Mouse (Mus musculus): ENCODE results near the gene Rbfox3. TPM values are rescaled to one million over a fixed set of nuclear protein-coding genes. Genes with fewer than 3 reads are reported as not detected.

The Rbfox3 gene
- polyA plus RNA-seq, 1 experiment from 2014 or later = 0.13 TPM

GRCm38 (mm10) chr11:118851391-118851790, 60.0 kb downstream of the Rbfox3 start:
- Histone ChIP-seq H3K9me3 (ENCODE audit: low read depth, low read length) (no peaks in the 10 kb centered on the region), H3K4me1 (ENCODE audit: insufficient read depth) (no peaks in the 10 kb centered on the region), H3K4me3 (ENCODE audit: low read depth, low read length) (no peak overlapping the region), H3K27me3 (ENCODE audit: insufficient read depth, low read length) (no peaks in the 10 kb centered on the region), H3K9ac (no peak overlapping the region), H3K36me3 (ENCODE audit: insufficient read depth) (no peaks in the 10 kb centered on the region), H3K4me2 (no peak overlapping the region), H3K27ac (ENCODE audit: low read depth) (no peak overlapping the region)
- WGBS = 62% methylated on average over 6 of the region's 6 CpGs
- DNase-seq = no peak
- no peak for TF ChIP-seq CTCF (IDR thresholded peaks at IDR 0.05; ENCODE audit: low read depth)
- no peak for ATAC-seq (ENCODE audit: insufficient read depth)

- DNase-seq (no peak), ATAC-seq (ENCODE audit: insufficient read depth) (no peak)
- Histone ChIP-seq H3K9me3 (ENCODE audit: low read depth, low read length) (no peaks in the 10 kb centered on the region), H3K4me1 (ENCODE audit: insufficient read depth) (no peaks in the 10 kb centered on the region), H3K36me3 (ENCODE audit: insufficient read depth) (no peaks in the 10 kb centered on the region), H3K9ac (no peak overlapping the region), H3K27me3 (ENCODE audit: insufficient read depth, low read length) (no peaks in the 10 kb centered on the region), H3K4me3 (ENCODE audit: low read depth, low read length) (no peak overlapping the region), H3K27ac (ENCODE audit: low read depth) (no peak overlapping the region), H3K4me2 (no peak overlapping the region)
- 57% methylated on average over 7 of the region's 7 CpGs for WGBS
- no peak for TF ChIP-seq CTCF (IDR thresholded peaks at IDR 0.05; ENCODE audit: low read depth)
Observed at GRCm38 (mm10) chr11:118847986-118848385, 63.4 kb downstream of the Rbfox3 start.

- no peak overlapping the region for H3K27ac ChIP-seq (ENCODE audit: low read depth)
- no peaks in the 10 kb centered on the region for H3K4me1 ChIP-seq (ENCODE audit: insufficient read depth)
- H3K4me3 ChIP-seq (ENCODE audit: low read depth, low read length) = no peak overlapping the region
- no peak overlapping the region for H3K9ac ChIP-seq
- H3K9me3 ChIP-seq (ENCODE audit: low read depth, low read length) = no peaks in the 10 kb centered on the region
- DNase-seq (no peak), ATAC-seq (ENCODE audit: insufficient read depth) (no peak)
- no peaks in the 10 kb centered on the region for H3K27me3 ChIP-seq (ENCODE audit: insufficient read depth, low read length)
- H3K4me2 ChIP-seq = no peak overlapping the region
- 83% methylated on average over 5 of the region's 5 CpGs for WGBS
- TF ChIP-seq CTCF (IDR thresholded peaks at IDR 0.05; ENCODE audit: low read depth) = no peak
- H3K36me3 ChIP-seq (ENCODE audit: insufficient read depth) = no peaks in the 10 kb centered on the region
Observed at GRCm38 (mm10) chr11:118840992-118841391, 70.4 kb downstream of the Rbfox3 start.

GRCm38 (mm10) chr11:118838167-118838566, 73.2 kb downstream of the Rbfox3 start:
- ATAC-seq (ENCODE audit: insufficient read depth) = no peak
- H3K4me1 ChIP-seq (ENCODE audit: insufficient read depth) = no peaks in the 10 kb centered on the region
- no peaks in the 10 kb centered on the region for H3K9me3 ChIP-seq (ENCODE audit: low read depth, low read length)
- no peak overlapping the region for H3K27ac ChIP-seq (ENCODE audit: low read depth)
- DNase-seq = no peak
- no peaks in the 10 kb centered on the region for H3K27me3 ChIP-seq (ENCODE audit: insufficient read depth, low read length)
- H3K4me2 ChIP-seq = no peak overlapping the region
- no peak for TF ChIP-seq CTCF (IDR thresholded peaks at IDR 0.05; ENCODE audit: low read depth)
- no peaks in the 10 kb centered on the region for H3K36me3 ChIP-seq (ENCODE audit: insufficient read depth)
- no peak overlapping the region for H3K9ac ChIP-seq
- no peak overlapping the region for H3K4me3 ChIP-seq (ENCODE audit: low read depth, low read length)
- 26% methylated on average over 4 of the region's 4 CpGs for WGBS

- H3K4me3 ChIP-seq (ENCODE audit: low read depth, low read length) = no peak overlapping the region
- no peaks in the 10 kb centered on the region for H3K9me3 ChIP-seq (ENCODE audit: low read depth, low read length)
- no peak overlapping the region for H3K27ac ChIP-seq (ENCODE audit: low read depth)
- 52% methylated on average over 4 of the region's 4 CpGs for WGBS
- no peak for DNase-seq
- no peaks in the 10 kb centered on the region for H3K4me1 ChIP-seq (ENCODE audit: insufficient read depth)
- no peak for TF ChIP-seq CTCF (IDR thresholded peaks at IDR 0.05; ENCODE audit: low read depth)
- no peak overlapping the region for H3K9ac ChIP-seq
- ATAC-seq (ENCODE audit: insufficient read depth) = no peak
- H3K4me2 ChIP-seq = no peak overlapping the region
- H3K36me3 ChIP-seq (ENCODE audit: insufficient read depth) = no peaks in the 10 kb centered on the region
- H3K27me3 ChIP-seq (ENCODE audit: insufficient read depth, low read length) = no peaks in the 10 kb centered on the region
Observed at GRCm38 (mm10) chr11:118836889-118837288, 74.5 kb downstream of the Rbfox3 start.

GRCm38 (mm10) chr11:118832793-118833481, 78.5 kb downstream of the Rbfox3 start:
- no peak for DNase-seq
- Histone ChIP-seq H3K36me3 (ENCODE audit: insufficient read depth) (no peaks in the 10 kb centered on the region), H3K27me3 (ENCODE audit: insufficient read depth, low read length) (no peaks in the 10 kb centered on the region), H3K4me1 (ENCODE audit: insufficient read depth) (no peaks in the 10 kb centered on the region), H3K4me2 (no peak overlapping the region), H3K4me3 (ENCODE audit: low read depth, low read length) (no peak overlapping the region), H3K9me3 (ENCODE audit: low read depth, low read length) (no peaks in the 10 kb centered on the region), H3K27ac (ENCODE audit: low read depth) (no peak overlapping the region), H3K9ac (no peak overlapping the region)
- no peak for TF ChIP-seq CTCF (IDR thresholded peaks at IDR 0.05; ENCODE audit: low read depth)
- 64% methylated on average over 10 of the region's 10 CpGs for WGBS
- ATAC-seq (ENCODE audit: insufficient read depth) = no peak

- Histone ChIP-seq H3K4me3 (ENCODE audit: low read depth, low read length) (no peak overlapping the region), H3K9ac (no peak overlapping the region), H3K4me1 (ENCODE audit: insufficient read depth) (no peaks in the 10 kb centered on the region), H3K9me3 (ENCODE audit: low read depth, low read length) (no peaks in the 10 kb centered on the region), H3K36me3 (ENCODE audit: insufficient read depth) (no peaks in the 10 kb centered on the region), H3K27me3 (ENCODE audit: insufficient read depth, low read length) (no peaks in the 10 kb centered on the region), H3K27ac (ENCODE audit: low read depth) (no peak overlapping the region), H3K4me2 (no peak overlapping the region)
- WGBS = 56% methylated on average over 7 of the region's 7 CpGs
- DNase-seq (no peak), ATAC-seq (ENCODE audit: insufficient read depth) (no peak)
- TF ChIP-seq CTCF (IDR thresholded peaks at IDR 0.05; ENCODE audit: low read depth) = no peak
Observed at GRCm38 (mm10) chr11:118831730-118832129, 79.7 kb downstream of the Rbfox3 start.
